Mouse (Mus musculus) G1E (cell line): Measurements from ENCODE around the gene Gm38392.

Experiments used
- CTCF ChIP-seq: IDR thresholded peaks from 2 replicates; pipeline ENCODE4 v1.5.1; 2012; ENCODE audit warnings: low read depth, low read length, inconsistent platforms, mixed read lengths
- POLR2AphosphoS5 ChIP-seq: IDR thresholded peaks from 2 replicates; pipeline ENCODE4 v1.6.1; 2012; ENCODE audit warnings: low read depth, low read length, inconsistent platforms; ENCODE audit not compliant: insufficient replicate concordance
- TAL1 ChIP-seq: conservative IDR thresholded peaks from 2 replicates; pipeline ENCODE4 v1.6.1; 2012; ENCODE audit warnings: low read depth, low read length, inconsistent platforms, mixed read lengths

- no peak for TF ChIP-seq CTCF
- TF ChIP-seq TAL1, result no peak
- TF ChIP-seq POLR2AphosphoS5, result no peak
Measured at GRCm38 (mm10) chr3:88235616-88236015, 51.4 kb downstream of the Gm38392 start.
